Mouse (Mus musculus) ES-E14 (cell line): ENCODE measurements at regions not wholly inside any gene's neighbourhood (a gene's known extent, or its start where the extent isn't known, plus 50 kb on each side); places are given as distances from the start of the nearest gene placed in this dataset.
A peak's percentile ranks its signal among the peaks of the same experiment; 100 is the strongest.

Experiments used
- DNase-seq: peaks from one replicate; pipeline ENCODE4 v3.0.0-alpha.2; 2013; ENCODE audit warnings: low read depth, low spot score
- H3K27ac ChIP-seq: 2 replicates; pipeline ENCODE4 v1.5.1; 2012; ENCODE audit warnings: low read depth, mild to moderate bottlenecking, low read length, moderate library complexity, mixed read lengths; ENCODE audit not compliant: poor library complexity, insufficient read depth, severe bottlenecking
- H3K36me3 ChIP-seq: 2 replicates; pipeline ENCODE4 v1.6.1; 2012; ENCODE audit warnings: mild to moderate bottlenecking, low read length, moderate library complexity, mixed read lengths; ENCODE audit not compliant: control insufficient read depth, poor library complexity, insufficient read depth, severe bottlenecking
- H3K4me1 ChIP-seq, 2 experiments: fragments of 150-350 bp in 1 of 2; sonication (generic) in 1 of 2; 2 replicates each; pipeline ENCODE4 v1.6.1; 2012; ENCODE audit warnings: low read length in 2 of 2, mild to moderate bottlenecking in 1 of 2, mixed read lengths in 1 of 2; ENCODE audit not compliant: control insufficient read depth in 2 of 2, insufficient read depth in 2 of 2, poor library complexity in 1 of 2
- H3K4me3 ChIP-seq, 2 experiments: fragments of 150-350 bp in 1 of 2; sonication (generic) in 1 of 2; 2 replicates each; pipeline ENCODE4 v1.5.1; 2012; ENCODE audit warnings: low read length in 2 of 2, low read depth in 1 of 2, mild to moderate bottlenecking in 1 of 2, mixed read lengths in 1 of 2; ENCODE audit not compliant: insufficient read depth in 1 of 2, poor library complexity in 1 of 2, severe bottlenecking in 1 of 2
- H3K9ac ChIP-seq: 2 replicates; pipeline ENCODE4 v1.6.1; 2012; ENCODE audit warnings: low read depth, mild to moderate bottlenecking, low read length, mixed read lengths; ENCODE audit not compliant: poor library complexity, insufficient read depth, severe bottlenecking
- H3K9me3 ChIP-seq: fragments of 150-350 bp; sonication (generic); 2 replicates; pipeline ENCODE4 v1.6.1; 2012; ENCODE audit warnings: low read depth, mild to moderate bottlenecking, low read length; ENCODE audit not compliant: control insufficient read depth, insufficient read depth
- CHD2 ChIP-seq: IDR thresholded peaks from 2 replicates; pipeline ENCODE4 v1.6.1; 2014; ENCODE audit warnings: mild to moderate bottlenecking, low read depth, low read length, inconsistent platforms
- HCFC1 ChIP-seq: IDR thresholded peaks from 2 replicates; pipeline ENCODE4 v1.6.1; 2012; ENCODE audit warnings: low read length, inconsistent platforms, borderline replicate concordance; ENCODE audit not compliant: insufficient read depth
- MAFK ChIP-seq: IDR thresholded peaks from 2 replicates; pipeline ENCODE4 v1.6.1; 2014; ENCODE audit warnings: mild to moderate bottlenecking, low read depth, low read length, inconsistent platforms; ENCODE audit not compliant: insufficient read depth
- ZC3H11A ChIP-seq: IDR thresholded peaks from 2 replicates; pipeline ENCODE4 v1.6.1; 2012; ENCODE audit warnings: low read depth, mild to moderate bottlenecking, inconsistent platforms, low read length, borderline replicate concordance
- ZNF384 ChIP-seq: IDR thresholded peaks from 2 replicates; pipeline ENCODE4 v1.6.1; 2012; ENCODE audit warnings: low read depth, low read length, inconsistent platforms
- in situ Hi-C, 2 experiments: fragments of 600-800 bp; cut with MboI; formaldehyde crosslinking; loops; one replicate each; pipeline ENCODE4 v1.15.1; 2025; ENCODE audit warnings: low sequenced_read_pairs in 2 of 2, inconsistent platforms in 1 of 2; ENCODE audit not compliant: unreplicated experiment in 2 of 2

GRCm38 (mm10) chr3:70384235-70384634, 376.8 kb downstream of the Otol1 start:
- Histone ChIP-seq H3K9me3 (no peaks in the 10 kb centered on the region), H3K4me3 (no peak overlapping the region), H3K27ac (no peak overlapping the region), H3K36me3 (no peaks in the 10 kb centered on the region), H3K9ac (no peak overlapping the region), H3K4me1 (no peaks in the 10 kb centered on the region)
- TF ChIP-seq HCFC1 (no peak), ZNF384 (no peak), ZC3H11A (no peak), CHD2 (no peak), MAFK (no peak)
- no peak for DNase-seq
- in situ Hi-C loops = no loop called here

DNA sequence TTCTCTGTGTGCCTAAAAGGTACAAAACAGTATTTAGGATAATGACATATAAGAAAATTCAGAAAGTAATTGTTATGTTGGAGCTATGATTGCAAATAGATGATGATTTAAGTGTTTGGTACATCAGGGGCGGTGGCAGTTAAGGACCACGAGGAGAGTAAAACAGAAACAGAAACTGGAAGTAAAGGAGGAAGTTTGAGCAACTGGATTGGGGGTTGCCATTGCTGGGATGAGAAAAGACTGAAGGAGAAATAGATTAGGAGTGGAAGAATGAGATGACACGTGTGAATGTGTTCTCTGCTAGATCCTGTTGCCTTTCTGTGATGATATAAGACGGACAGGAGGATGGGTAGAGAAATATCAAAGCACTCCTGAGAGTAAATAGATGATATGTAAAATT, 378.5 kb downstream of the Otol1 start:
- no peaks in the 10 kb centered on the region for H3K9me3 ChIP-seq
- H3K27ac ChIP-seq = no peak overlapping the region
- TF ChIP-seq HCFC1 (no peak), ZNF384 (no peak), CHD2 (no peak), ZC3H11A (no peak), MAFK (no peak)
- no peak overlapping the region for H3K4me3 ChIP-seq
- no peak for DNase-seq
- H3K4me1 ChIP-seq = no peaks in the 10 kb centered on the region
- in situ Hi-C loops = no loop called here
- H3K36me3 ChIP-seq = no peaks in the 10 kb centered on the region
- no peak overlapping the region for H3K9ac ChIP-seq

DNA sequence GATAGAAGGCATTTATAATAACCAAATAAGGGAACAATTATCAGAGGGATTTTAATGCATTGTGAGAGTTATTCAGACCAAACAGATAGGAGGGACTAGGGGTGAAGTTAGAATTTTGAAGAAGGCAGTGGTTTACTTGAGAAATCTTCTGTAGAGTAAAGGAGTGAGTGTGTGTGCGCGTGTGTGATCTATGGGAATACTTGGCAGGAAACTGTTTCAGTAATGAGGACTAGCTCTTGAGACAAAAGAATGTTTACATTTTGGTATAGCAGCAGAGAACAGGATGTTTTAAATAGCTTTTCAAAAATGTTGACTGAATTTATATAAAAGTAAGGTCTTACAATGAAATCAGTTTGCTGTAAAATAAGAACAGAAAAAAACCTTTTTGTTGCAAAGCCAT, 393.8 kb downstream of the Otol1 start:
- no peak overlapping the region for H3K9ac ChIP-seq
- no peaks in the 10 kb centered on the region for H3K9me3 ChIP-seq
- no peak overlapping the region for H3K4me3 ChIP-seq
- no peak overlapping the region for H3K27ac ChIP-seq
- no peaks in the 10 kb centered on the region for H3K4me1 ChIP-seq
- TF ChIP-seq HCFC1 = no peak
- TF ChIP-seq ZC3H11A = no peak
- TF ChIP-seq CHD2 = no peak
- TF ChIP-seq MAFK = no peak
- no peak for TF ChIP-seq ZNF384
- H3K36me3 ChIP-seq = no peaks in the 10 kb centered on the region
- DNase-seq = no peak
- in situ Hi-C loops = no loop called here

DNA sequence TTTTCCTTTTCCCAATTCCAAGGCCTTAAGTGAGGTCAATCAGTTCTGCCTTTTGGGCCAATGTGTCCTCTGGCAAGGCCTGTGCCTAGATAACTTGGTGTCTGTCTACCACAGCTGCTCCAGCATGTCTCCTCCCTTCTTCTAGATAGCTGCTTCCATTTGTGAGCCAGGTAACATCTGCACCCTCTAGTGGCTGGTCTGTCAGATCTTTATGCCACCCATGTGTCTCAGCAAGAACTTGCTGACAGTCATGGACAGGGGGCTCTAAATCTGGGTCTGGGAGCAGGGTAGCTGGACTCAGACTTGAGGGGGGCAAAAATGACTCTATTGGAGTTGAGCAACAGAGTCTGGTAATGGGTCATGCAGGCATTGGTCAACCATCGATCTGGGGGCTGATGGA, 399.2 kb downstream of the Otol1 start:
- H3K4me3 ChIP-seq = no peak overlapping the region
- H3K4me1 ChIP-seq = no peaks in the 10 kb centered on the region
- TF ChIP-seq ZC3H11A (no peak), MAFK (no peak), CHD2 (no peak), ZNF384 (no peak), HCFC1 (no peak)
- H3K9ac ChIP-seq = no peak overlapping the region
- DNase-seq = peak; percentile 2
- in situ Hi-C loops = no loop called here
- no peak overlapping the region for H3K27ac ChIP-seq
- no peaks in the 10 kb centered on the region for H3K36me3 ChIP-seq
- H3K9me3 ChIP-seq = no peaks in the 10 kb centered on the region

GRCm38 (mm10) chr3:70418273-70418672, 410.9 kb downstream of the Otol1 start:
- Histone ChIP-seq H3K4me1 (no peaks in the 10 kb centered on the region), H3K4me3 (no peak overlapping the region), H3K9me3 (no peaks in the 10 kb centered on the region), H3K9ac (no peak overlapping the region), H3K27ac (no peak overlapping the region), H3K36me3 (no peaks in the 10 kb centered on the region)
- TF ChIP-seq MAFK (no peak), HCFC1 (no peak)
- no peak for DNase-seq
- in situ Hi-C loops = no loop called here
